9 mouse cellular contexts compared by ENCODE assay signal in the genomic region with DNA sequence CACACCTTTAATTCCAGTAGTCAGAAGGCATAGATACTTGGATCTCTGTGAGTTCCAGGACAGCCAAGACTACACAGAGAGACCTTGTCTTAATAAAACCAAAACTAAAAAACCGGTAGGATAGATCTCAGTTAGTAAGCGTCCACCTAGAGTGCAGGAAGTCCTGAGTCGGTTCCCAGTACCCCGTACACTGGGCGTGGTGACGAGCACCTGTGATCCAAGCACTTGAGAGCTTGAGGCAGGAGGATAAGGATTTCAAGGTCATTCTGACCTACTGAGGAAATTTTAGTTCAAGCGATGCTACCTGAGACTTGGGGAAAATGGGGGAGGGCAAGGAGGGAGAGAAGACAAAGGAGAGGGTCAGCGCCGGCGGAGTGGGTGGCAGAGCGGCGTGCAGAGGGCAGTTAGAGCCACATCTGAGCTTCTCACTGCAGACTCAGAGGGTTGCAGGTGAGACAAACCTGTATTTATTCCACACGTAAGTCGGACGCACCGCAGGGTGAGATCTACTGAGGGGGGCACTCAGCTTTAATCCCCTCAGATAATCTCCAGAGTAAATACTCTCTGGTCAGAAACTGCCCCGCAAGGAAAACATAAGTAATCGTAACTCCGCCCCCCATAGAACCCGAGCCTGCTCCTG. TPM values are rescaled to one million over a fixed set of nuclear protein-coding genes. Genes with fewer than 3 reads are reported as not detected.
DNase-seq lines count a peak whose midpoint lies in the region; ATAC-seq and TF ChIP-seq lines count a peak whose summit lies in the region.
"Had no signal": no experiment of that assay in that cellular context is flagged by ENCODE, and none has a peak within 500 bp of the region (broad histone marks: within the 10 kb centered on the region; RNA-seq: fewer than 3 reads in every experiment).

No protein-coding gene starts in this region.

- 5% methylated on average over 20 of the region's 20 CpGs for WGBS in lung, postnatal 0 days
- WGBS in forebrain, embryonic 11.5 days, result 2% methylated on average over 20 of the region's 20 CpGs
- 4% methylated on average over 20 of the region's 20 CpGs for WGBS in limb, embryonic 12.5 days

- H3K9me3 ChIP-seq in lung, postnatal 0 days (ENCODE audit: low read length), result no peaks in the 10 kb centered on the region
- no peaks in the 10 kb centered on the region for H3K9me3 ChIP-seq in forebrain, embryonic 11.5 days (ENCODE audit: control insufficient read depth, low read length)
- no peaks in the 10 kb centered on the region for H3K9me3 ChIP-seq in limb, embryonic 12.5 days

- no peak for TF ChIP-seq EP300 in lung, postnatal 0 days (IDR thresholded peaks at IDR 0.05)

- DNase-seq in lung, postnatal 0 days (ENCODE audit: low spot score), result no peak
- no peak for DNase-seq in lung, postnatal 25 days (ENCODE audit: low spot score)
- peak; percentile 49 for DNase-seq in forebrain, embryonic 11.5 days (ENCODE audit: low spot score)
- DNase-seq in retina, postnatal 7 days (ENCODE audit: low read depth, low spot score), result peak; percentile 61
- no peak for DNase-seq in adrenal gland, adult (ENCODE audit: inconsistent age in 2 of 2, low spot score in 1 of 2)
- no peak for DNase-seq in ovary, adult 18-20 months (ENCODE audit: low spot score)
- DNase-seq in embryo, embryonic 10 days (ENCODE audit: low spot score), result no peak
- DNase-seq: right cerebral cortex, adult 18-20 months had no signal

- H3K27me3 ChIP-seq in lung, postnatal 0 days (replicated peaks; ENCODE audit: insufficient read depth, low read length), result no peaks in the 10 kb centered on the region
- peaks cover 2% of the 10 kb centered on the region; the same call in 1 of the 2 replicates for H3K27me3 ChIP-seq in forebrain, embryonic 11.5 days (ENCODE audit: control insufficient read depth, insufficient read depth, low read length)
- H3K27me3 ChIP-seq in limb, embryonic 12.5 days, result peaks cover 26% of the 10 kb centered on the region

- peak overlapping the region; percentile 63 for H3K4me2 ChIP-seq in lung, postnatal 0 days (replicated peaks; ENCODE audit: low read depth, low read length)
- H3K4me2 ChIP-seq in forebrain, embryonic 11.5 days (ENCODE audit: low read depth, low read length, severe bottlenecking), result peak overlapping the region; percentile 55
- H3K4me2 ChIP-seq in limb, embryonic 12.5 days, result peak overlapping the region; percentile 62

- no peak overlapping the region for H3K9ac ChIP-seq in lung, postnatal 0 days (replicated peaks; ENCODE audit: low read depth)
- H3K9ac ChIP-seq in forebrain, embryonic 11.5 days (ENCODE audit: low read length), result no peak overlapping the region
- H3K9ac ChIP-seq in limb, embryonic 12.5 days (replicated peaks), result no peak overlapping the region; the same call in 1 of the 2 replicates

- H3K27ac ChIP-seq in lung, postnatal 0 days (ENCODE audit: low read length), result no peak overlapping the region
- no peak overlapping the region for H3K27ac ChIP-seq in forebrain, embryonic 11.5 days (ENCODE audit: low read depth, low read length)
- no peak overlapping the region for H3K27ac ChIP-seq in limb, embryonic 12.5 days

- H3K36me3 ChIP-seq in lung, postnatal 0 days (ENCODE audit: insufficient read depth, low read length), result no peaks in the 10 kb centered on the region
- no peaks in the 10 kb centered on the region for H3K36me3 ChIP-seq in forebrain, embryonic 11.5 days (ENCODE audit: control insufficient read depth, insufficient read depth, low read length)
- no peaks in the 10 kb centered on the region for H3K36me3 ChIP-seq in limb, embryonic 12.5 days

- no peak for TF ChIP-seq CTCF in lung, postnatal 0 days (IDR thresholded peaks at IDR 0.05)

- peak overlapping the region; percentile 31 for H3K4me3 ChIP-seq in lung, postnatal 0 days (ENCODE audit: low read depth, low read length)
- peak overlapping the region; percentile 23 for H3K4me3 ChIP-seq in forebrain, embryonic 11.5 days (ENCODE audit: low read depth, low read length)
- peak overlapping the region; percentile 35 for H3K4me3 ChIP-seq in limb, embryonic 12.5 days (replicated peaks)

- peaks cover 3% of the 10 kb centered on the region; the same call in 1 of the 2 replicates for H3K4me1 ChIP-seq in lung, postnatal 0 days (ENCODE audit: insufficient read depth, low read depth, low read length)
- H3K4me1 ChIP-seq in forebrain, embryonic 11.5 days (replicated peaks; ENCODE audit: control insufficient read depth, insufficient read depth, low read length), result 0 out of 2 replicates have a peak, but pooled peaks cover 2% of the 10 kb centered on the region
- peaks cover 4% of the 10 kb centered on the region for H3K4me1 ChIP-seq in limb, embryonic 12.5 days (replicated peaks)

- no peak for ATAC-seq in lung, postnatal 0 days
- ATAC-seq in forebrain, embryonic 11.5 days (replicated peaks; ENCODE audit: low FRiP score), result no peak
- ATAC-seq in limb, embryonic 12.5 days (ENCODE audit: insufficient number of reproducible peaks, insufficient read depth, low FRiP score, low TSS enrichment, low read depth), result no peak

RNA-seq across cellular contexts. Expression of a gene that starts 8.8 kb away (rescaled TPM):
- polyA plus RNA-seq in lung, postnatal 0 days (2015; fragmentation: Nextera tagmentation; extraction: Ambion mirVana), result 12.6 and 13.5 TPM in 2 replicates
- 15.5 and 16.1 TPM in 2 replicates for polyA plus RNA-seq in forebrain, embryonic 11.5 days (2014; fragmentation: Nextera tagmentation; extraction: Ambion mirVana)
- polyA plus RNA-seq in limb, embryonic 12.5 days (2016; fragmentation: Nextera tagmentation; extraction: Ambion mirVana), result 15.3 and 16.7 TPM in 2 replicates

Comparison
In these comparisons a context has a peak if more than half of its experiments do, and no peak if none do; other contexts are left out.
1. DNase-seq: peak in forebrain, embryonic 11.5 days (single experiment) and retina, postnatal 7 days (single experiment); none in lung, postnatal 0 days (single experiment), lung, postnatal 25 days (single experiment), adrenal gland, adult (0 of 2), ovary, adult 18-20 months (single experiment) and embryo, embryonic 10 days (single experiment).
2. Peak in every context shown above with its lines, with median percentiles within 50 percentile points of each other: H3K4me2 ChIP-seq and H3K4me3 ChIP-seq.